Mouse (Mus musculus): Measurements from ENCODE around the gene Rchy1. TPM values are rescaled to one million over a fixed set of nuclear protein-coding genes. Genes with fewer than 3 reads are reported as not detected.
"Not testable (repeated sequence)": the region's sequence is repeated elsewhere in the genome, so short reads cannot be mapped to it uniquely, and the experiment has no call there.

Rchy1 gene
- polyA plus RNA-seq, 1 experiment from 2014 or later: 82.2 TPM

- H3K27me3 ChIP-seq: no peaks in the 10 kb centered on the region
- WGBS: 93% methylated on average over 3 of the region's 3 CpGs
- H3K4me3 ChIP-seq: no peak overlapping the region
- H3K36me3 ChIP-seq: peaks cover 33% of the 10 kb centered on the region
- H3K27ac ChIP-seq: no peak overlapping the region
- peaks cover 15% of the 10 kb centered on the region for H3K4me1 ChIP-seq
- no peak overlapping the region for H3K9ac ChIP-seq
- no peak overlapping the region for H3K4me2 ChIP-seq
- no peak for ATAC-seq (ENCODE audit: insufficient number of reproducible peaks, low FRiP score, low TSS enrichment, low read depth)
- H3K9me3 ChIP-seq: no peaks in the 10 kb centered on the region
Measured at GRCm38 (mm10) chr5:91956991-91957760, 5.7 kb downstream of the Rchy1 start.

DNA sequence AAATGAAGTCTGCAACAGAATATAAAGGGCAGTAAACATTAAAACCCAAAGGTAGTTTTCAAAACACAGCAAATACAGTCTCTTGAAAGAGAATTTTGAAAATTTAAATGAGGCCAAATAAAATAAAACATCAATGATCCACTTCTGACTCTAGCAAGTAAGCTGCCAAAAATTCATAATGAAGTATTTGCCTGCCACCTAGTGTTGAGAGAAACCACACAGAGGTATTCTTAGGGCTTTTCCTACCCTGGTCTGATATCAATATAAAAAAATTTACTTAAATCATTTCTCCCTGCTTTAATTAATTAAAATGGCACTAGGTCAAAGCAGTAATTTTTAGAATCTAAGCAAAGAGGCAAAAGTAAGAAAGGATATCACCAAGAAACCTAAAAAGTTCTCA, 11.5 kb downstream of the Rchy1 start:
- Histone ChIP-seq H3K27ac (no peak overlapping the region), H3K9me3 (no peaks in the 10 kb centered on the region), H3K4me1 (no peaks in the 10 kb centered on the region), H3K27me3 (no peaks in the 10 kb centered on the region), H3K4me3 (no peak overlapping the region), H3K36me3 (peaks cover 66% of the 10 kb centered on the region), H3K9ac (no peak overlapping the region), H3K4me2 (no peak overlapping the region)
- no peak for ATAC-seq (ENCODE audit: insufficient number of reproducible peaks, low FRiP score, low TSS enrichment, low read depth)

GRCm38 (mm10) chr5:91949441-91949840, 13.4 kb downstream of the Rchy1 start:
- Histone ChIP-seq H3K9me3 (no peaks in the 10 kb centered on the region), H3K4me2 (no peak overlapping the region), H3K27me3 (no peaks in the 10 kb centered on the region), H3K36me3 (peaks cover 64% of the 10 kb centered on the region), H3K4me3 (no peak overlapping the region), H3K9ac (no peak overlapping the region), H3K4me1 (no peaks in the 10 kb centered on the region), H3K27ac (no peak overlapping the region)
- ATAC-seq (ENCODE audit: insufficient number of reproducible peaks, low FRiP score, low TSS enrichment, low read depth): no peak
- 94% methylated on average over 7 of the region's 7 CpGs for WGBS

GRCm38 (mm10) chr5:91947008-91947407, 15.9 kb downstream of the Rchy1 start:
- H3K36me3 ChIP-seq: peaks cover 49% of the 10 kb centered on the region

GRCm38 (mm10) chr5:91945609-91946008, 17.3 kb downstream of the Rchy1 start:
- WGBS: 90% methylated on average over 1 of the region's 1 CpGs
- not testable (repeated sequence) for H3K27me3 ChIP-seq; H3K27ac ChIP-seq; H3K9ac ChIP-seq; H3K4me3 ChIP-seq; H3K4me1 ChIP-seq; ATAC-seq (ENCODE audit: insufficient number of reproducible peaks, low FRiP score, low TSS enrichment, low read depth); H3K4me2 ChIP-seq; H3K9me3 ChIP-seq
- H3K36me3 ChIP-seq: peaks cover 41% of the 10 kb centered on the region

More at GRCm38 (mm10) chr5:91947008-91947407, 15.9 kb downstream of the Rchy1 start:
- WGBS: 95% methylated on average over 4 of the region's 4 CpGs
- H3K4me1 ChIP-seq: no peaks in the 10 kb centered on the region; the same call in 1 of the 2 replicates
- no peak for ATAC-seq (ENCODE audit: insufficient number of reproducible peaks, low FRiP score, low TSS enrichment, low read depth)
- no peaks in the 10 kb centered on the region for H3K27me3 ChIP-seq
- no peaks in the 10 kb centered on the region for H3K9me3 ChIP-seq
- no peak overlapping the region for H3K4me2 ChIP-seq
- no peak overlapping the region for H3K9ac ChIP-seq
- H3K27ac ChIP-seq: no peak overlapping the region
- H3K4me3 ChIP-seq: no peak overlapping the region

DNA sequence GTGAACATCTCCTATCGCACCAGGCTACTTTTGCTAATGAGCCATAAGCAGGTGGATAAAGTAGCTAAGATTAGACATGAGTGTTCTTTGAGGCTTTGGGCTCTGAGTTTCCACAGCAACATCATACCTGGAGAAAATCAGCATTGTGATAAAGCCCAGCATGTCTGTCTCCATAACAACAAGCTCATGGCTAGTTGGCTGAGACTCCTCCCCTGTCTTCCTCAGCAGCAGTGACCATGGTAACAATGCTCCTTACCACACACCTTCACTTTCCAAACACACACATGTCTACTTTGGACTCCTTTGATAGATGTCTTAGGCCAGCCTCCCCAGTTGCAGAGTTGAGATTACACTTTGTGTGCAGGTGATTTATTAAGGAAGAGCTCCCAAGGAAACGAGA, 49.6 kb downstream of the Rchy1 start:
- 77% methylated on average over 2 of the region's 2 CpGs for WGBS
- ATAC-seq (ENCODE audit: insufficient number of reproducible peaks, low FRiP score, low TSS enrichment, low read depth): no peak

GRCm38 (mm10) chr5:91911384-91912106, 51.3 kb downstream of the Rchy1 start:
- no peak overlapping the region for H3K4me3 ChIP-seq
- H3K27ac ChIP-seq: no peak overlapping the region
- ATAC-seq (ENCODE audit: insufficient number of reproducible peaks, low FRiP score, low TSS enrichment, low read depth): no peak
- no peaks in the 10 kb centered on the region for H3K27me3 ChIP-seq
- no peaks in the 10 kb centered on the region for H3K4me1 ChIP-seq
- 76% methylated on average over 13 of the region's 13 CpGs for WGBS
- no peaks in the 10 kb centered on the region for H3K9me3 ChIP-seq
- H3K9ac ChIP-seq: no peak overlapping the region
- no peak overlapping the region for H3K4me2 ChIP-seq
- H3K36me3 ChIP-seq: no peaks in the 10 kb centered on the region

More for the DNA sequence above, 49.6 kb downstream of the Rchy1 start:
- Histone ChIP-seq H3K9ac (no peak overlapping the region), H3K9me3 (no peaks in the 10 kb centered on the region), H3K27ac (no peak overlapping the region), H3K36me3 (no peaks in the 10 kb centered on the region), H3K4me3 (no peak overlapping the region), H3K4me2 (no peak overlapping the region), H3K4me1 (no peaks in the 10 kb centered on the region), H3K27me3 (no peaks in the 10 kb centered on the region)

DNA sequence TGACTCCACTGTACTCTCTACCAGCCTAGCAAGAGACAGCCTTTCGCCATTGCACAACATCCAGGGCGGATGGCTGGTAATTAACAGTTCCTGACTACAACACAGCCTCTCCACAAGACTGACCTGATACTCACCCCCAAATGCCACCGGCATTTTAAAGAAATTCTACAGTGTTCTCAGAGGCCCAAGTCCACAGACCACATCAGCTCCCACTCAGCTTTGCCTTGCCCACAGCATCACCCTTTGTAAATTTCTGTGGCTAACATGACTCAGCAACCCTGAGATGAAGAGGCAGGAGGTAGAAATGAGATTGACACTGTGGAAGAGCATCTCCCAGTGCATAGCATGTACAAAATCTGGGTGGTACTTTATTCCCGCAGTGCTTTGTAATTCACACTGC, 52.3 kb downstream of the Rchy1 start:
- no peaks in the 10 kb centered on the region for H3K4me1 ChIP-seq
- no peaks in the 10 kb centered on the region for H3K27me3 ChIP-seq
- H3K4me2 ChIP-seq: no peak overlapping the region

GRCm38 (mm10) chr5:91909010-91909620, 53.8 kb downstream of the Rchy1 start:
- Histone ChIP-seq H3K27ac (no peak overlapping the region), H3K4me3 (no peak overlapping the region), H3K27me3 (no peaks in the 10 kb centered on the region), H3K4me2 (no peak overlapping the region), H3K4me1 (no peaks in the 10 kb centered on the region), H3K36me3 (no peaks in the 10 kb centered on the region), H3K9ac (no peak overlapping the region), H3K9me3 (no peaks in the 10 kb centered on the region)
- WGBS: 61% methylated on average over 10 of the region's 10 CpGs
- no peak for ATAC-seq (ENCODE audit: insufficient number of reproducible peaks, low FRiP score, low TSS enrichment, low read depth)

More for the DNA sequence above, 52.3 kb downstream of the Rchy1 start:
- H3K4me3 ChIP-seq: no peak overlapping the region
- H3K9ac ChIP-seq: no peak overlapping the region
- WGBS: 84% methylated on average over 4 of the region's 4 CpGs
- H3K36me3 ChIP-seq: no peaks in the 10 kb centered on the region
- no peaks in the 10 kb centered on the region for H3K9me3 ChIP-seq
- no peak overlapping the region for H3K27ac ChIP-seq
- ATAC-seq (ENCODE audit: insufficient number of reproducible peaks, low FRiP score, low TSS enrichment, low read depth): no peak

Other genes starting within 250 kb of the Rchy1 start
- gene Odaph, start 24.4 kb upstream of the Rchy1 start, polyA plus RNA-seq (2015; fragmentation: Nextera tagmentation; extraction: Ambion mirVana): 0.20 TPM in 1 of 2 replicates, not detected in the other
- gene Cdkl2, start 80.8 kb upstream of the Rchy1 start, polyA plus RNA-seq (2015; fragmentation: Nextera tagmentation; extraction: Ambion mirVana): 1.4 and 1.8 TPM in 2 replicates
- gene G3bp2, start 120.7 kb upstream of the Rchy1 start, polyA plus RNA-seq (2015; fragmentation: Nextera tagmentation; extraction: Ambion mirVana): 136 and 146 TPM in 2 replicates
- gene Uso1, start 174.9 kb upstream of the Rchy1 start, polyA plus RNA-seq (2015; fragmentation: Nextera tagmentation; extraction: Ambion mirVana): 51.9 and 53.1 TPM in 2 replicates